Mouse (Mus musculus): ENCODE data around the gene Mtmr11. TPM values are rescaled to one million over a fixed set of nuclear protein-coding genes. Genes with fewer than 3 reads are reported as not detected.

Mtmr11 gene
- polyA plus RNA-seq (2017; shearing (Covaris generic)) = 2.9 TPM

DNA sequence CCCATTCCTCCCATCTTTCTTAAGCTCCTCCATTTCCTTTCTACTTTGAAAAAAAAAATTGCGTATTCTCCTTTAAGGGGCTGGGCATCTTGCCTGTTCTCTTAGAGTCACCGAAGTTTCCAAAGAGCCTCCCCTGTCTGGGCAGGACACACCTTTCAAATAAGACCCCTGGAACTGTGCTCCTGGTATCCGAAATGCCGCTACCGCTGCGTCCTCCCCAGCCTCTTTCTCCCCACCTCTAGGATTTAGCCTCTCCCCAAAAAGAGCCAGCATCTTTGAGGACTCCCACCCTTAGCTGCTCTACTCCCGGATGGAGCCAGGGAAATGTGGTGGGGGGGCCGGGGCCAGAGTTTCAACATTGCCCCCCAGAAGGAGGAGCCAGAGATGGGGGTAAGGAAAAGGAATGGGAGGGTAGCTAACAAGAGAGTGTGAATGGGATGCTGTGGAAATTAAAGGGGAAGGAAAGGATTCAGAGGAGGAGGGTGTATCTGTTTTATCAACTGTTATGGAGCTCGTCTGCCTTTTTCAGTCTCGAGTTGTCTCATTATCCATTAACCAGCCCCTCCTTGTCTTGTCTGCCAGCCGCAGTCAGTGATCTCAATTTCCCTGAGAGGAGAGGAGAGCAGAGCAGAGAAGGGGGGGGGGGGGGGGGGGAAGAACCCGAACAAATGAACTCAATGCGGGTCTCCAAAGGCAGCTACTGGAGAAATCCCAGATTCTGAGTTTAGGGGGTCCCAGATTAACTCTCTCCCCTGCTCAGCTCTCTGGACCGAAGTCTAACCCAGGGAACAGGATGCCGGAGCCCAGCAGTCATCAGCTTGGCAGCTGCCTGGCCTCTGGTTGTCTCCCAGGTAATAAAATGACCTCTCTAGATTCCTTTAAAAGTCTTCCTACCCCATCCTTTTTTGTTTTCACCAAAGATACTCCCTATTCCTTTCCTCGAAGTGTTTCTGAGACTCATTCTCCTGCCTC is at the start of gene Mtmr11:
Mtmr11 (plus strand) TSS at position 136 of the 972 bp plus-strand sequence.

DNA sequence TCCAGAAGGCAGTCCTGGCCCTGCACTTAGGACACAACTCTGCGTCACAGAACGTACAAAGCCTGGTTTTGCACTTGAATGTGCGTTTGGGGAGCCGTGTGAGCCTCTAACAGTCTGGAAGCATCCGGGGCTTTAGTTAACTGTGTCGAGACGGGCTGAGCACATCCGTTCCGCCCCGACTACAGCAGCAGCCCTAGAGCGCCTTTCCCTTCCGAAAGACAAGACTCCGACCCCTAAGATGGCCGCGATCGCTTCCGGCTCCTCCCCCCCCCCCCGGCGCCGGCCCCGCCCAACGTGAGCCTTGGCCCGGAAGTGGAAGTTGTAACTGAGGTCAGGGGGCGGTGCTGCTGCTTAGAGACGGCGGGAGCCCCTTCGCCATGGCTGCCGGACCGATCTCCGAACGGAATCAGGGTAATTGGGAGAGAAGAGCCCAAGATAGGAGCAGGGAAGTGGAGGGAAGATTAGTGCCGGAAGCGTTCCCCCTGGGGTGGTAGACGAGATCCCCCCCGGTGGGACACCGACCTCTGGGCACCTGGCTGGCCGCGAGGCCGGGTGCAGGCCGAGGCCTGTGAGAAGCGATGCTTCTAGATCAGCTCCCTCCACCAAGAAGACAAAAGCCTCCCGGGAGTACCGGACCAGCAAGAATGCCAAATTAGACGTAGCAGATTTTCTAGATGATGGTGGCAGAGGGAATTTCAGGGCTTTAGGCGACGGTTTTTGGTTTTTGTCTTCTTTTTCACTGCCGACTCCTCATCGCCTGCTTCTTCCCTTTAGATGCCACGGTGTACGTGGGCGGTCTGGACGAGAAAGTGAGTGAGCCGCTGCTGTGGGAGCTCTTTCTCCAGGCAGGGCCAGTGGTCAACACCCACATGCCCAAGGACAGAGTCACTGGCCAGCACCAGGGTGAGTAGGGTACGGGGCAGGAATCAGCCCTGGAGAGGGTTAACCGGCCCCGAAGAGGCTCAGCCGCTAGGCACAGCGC is 10.7 kb downstream of the Mtmr11 start, which contains the start of gene Sf3b4:
Sf3b4 (plus strand) TSS at position 136 of the 982 bp plus-strand sequence.

GRCm38 (mm10) chr3:96180727-96181477 is 19.1 kb downstream of the Mtmr11 start, which contains the start of gene Sv2a:
Gene Sv2a, plus strand, starts transcription at chr3:96181151.

GRCm38 (mm10) chr3:96219661-96220130 is 57.9 kb downstream of the Mtmr11 start, which contains the start of the genes Bola1 and Hist2h2ab:
Gene Bola1, minus strand, starts transcription at chr3:96219709.
Gene Hist2h2ab, plus strand, starts transcription at chr3:96219865.

GRCm38 (mm10) chr3:96220765-96221639 is 59.2 kb downstream of the Mtmr11 start, which contains the start of the genes Hist2h2ac and Hist2h2be:
Gene Hist2h2ac, minus strand, starts transcription at chr3:96220880.
Gene Hist2h2be, plus strand, starts transcription at chr3:96221119.

Other genes with a start within 250 kb of the Mtmr11 start
- gene Anp32e, start 232.8 kb upstream of the Mtmr11 start, polyA plus RNA-seq (2017; shearing (Covaris generic)) = 216 TPM
- 7.5 TPM for gene Plekho1, start 166.0 kb upstream of the Mtmr11 start, polyA plus RNA-seq (2017; shearing (Covaris generic))
- 28.0 TPM for gene Vps45, start 103.5 kb upstream of the Mtmr11 start, polyA plus RNA-seq (2017; shearing (Covaris generic))
- 27.2 TPM for gene Otud7b, start 57.5 kb upstream of the Mtmr11 start, polyA plus RNA-seq (2017; shearing (Covaris generic))
- gene Sf3b4, start 10.3 kb downstream of the Mtmr11 start, polyA plus RNA-seq (2017; shearing (Covaris generic)) = 154 TPM
- gene Sv2a, start 19.1 kb downstream of the Mtmr11 start, polyA plus RNA-seq (2017; shearing (Covaris generic)) = 1.9 TPM
- gene Bola1, start 57.7 kb downstream of the Mtmr11 start, polyA plus RNA-seq (2017; shearing (Covaris generic)) = 28.8 TPM
- not detected for gene Hist2h2ab, start 57.9 kb downstream of the Mtmr11 start, polyA plus RNA-seq (2017; shearing (Covaris generic))
- 7.6 TPM for gene Hist2h2ac, start 58.9 kb downstream of the Mtmr11 start, polyA plus RNA-seq (2017; shearing (Covaris generic))
- 3.7 TPM for gene Hist2h2be, start 59.1 kb downstream of the Mtmr11 start, polyA plus RNA-seq (2017; shearing (Covaris generic))
- 0.53 TPM for gene Hist2h3c2, start 77.1 kb downstream of the Mtmr11 start, polyA plus RNA-seq (2017; shearing (Covaris generic))
- 45.7 TPM for gene Hist2h2aa2, start 78.3 kb downstream of the Mtmr11 start, polyA plus RNA-seq (2017; shearing (Covaris generic))
- gene Hist2h2aa1, start 83.5 kb downstream of the Mtmr11 start, polyA plus RNA-seq (2017; shearing (Covaris generic)) = 0.62 TPM
- not detected for gene Hist2h3c1, start 84.7 kb downstream of the Mtmr11 start, polyA plus RNA-seq (2017; shearing (Covaris generic))
- gene Hist2h4, start 101.3 kb downstream of the Mtmr11 start, polyA plus RNA-seq (2017; shearing (Covaris generic)) = 4.1 TPM
- not detected for gene Hist2h3b, start 106.7 kb downstream of the Mtmr11 start, polyA plus RNA-seq (2017; shearing (Covaris generic))
- gene Hist2h2bb, start 107.7 kb downstream of the Mtmr11 start, polyA plus RNA-seq (2017; shearing (Covaris generic)) = 6.5 TPM
- gene Fcgr1, start 132.0 kb downstream of the Mtmr11 start, polyA plus RNA-seq (2017; shearing (Covaris generic)) = 0.17 TPM